Mouse (Mus musculus) C2C12 (cell line): ENCODE measurements around the gene Nprl2. TPM values are rescaled to one million over a fixed set of nuclear protein-coding genes. Genes with fewer than 3 reads are reported as not detected.

Experiments used
- H3K27me3 ChIP-seq: one replicate; pipeline ENCODE4 v1.6.1; 2011; ENCODE audit not compliant: control insufficient read depth, insufficient read depth, insufficient read length
- H3K36me3 ChIP-seq: one replicate; pipeline ENCODE4 v1.6.1; 2011; ENCODE audit not compliant: control insufficient read depth, insufficient read depth
- H3K4me3 ChIP-seq: one replicate; pipeline ENCODE4 v1.5.1; 2011; ENCODE audit warnings: mild to moderate bottlenecking, control low read depth; ENCODE audit not compliant: poor library complexity, insufficient read depth, severe bottlenecking
- H3K79me2 ChIP-seq: one replicate; pipeline ENCODE4 v1.6.1; 2011; ENCODE audit not compliant: control insufficient read depth, insufficient read depth
- H3K79me3 ChIP-seq: one replicate; pipeline ENCODE4 v1.6.1; 2011; ENCODE audit warnings: low read depth, control low read depth
- H3ac ChIP-seq: one replicate; pipeline ENCODE3; 2011; ENCODE audit warnings: low read depth; ENCODE audit not compliant: control insufficient read depth, insufficient read length
- CEBPB ChIP-seq: IDR thresholded peaks from one replicate; pipeline ENCODE4 v1.6.1; 2011; ENCODE audit warnings: low read depth, mild to moderate bottlenecking, control low read depth, moderate library complexity
- CTCF ChIP-seq: IDR thresholded peaks from one replicate; pipeline ENCODE4 v1.5.1; 2011; ENCODE audit not compliant: control insufficient read depth, insufficient read depth, insufficient read length
- FOSL1 ChIP-seq: IDR thresholded peaks from one replicate; pipeline ENCODE4 v1.8.0; 2011; ENCODE audit warnings: mild to moderate bottlenecking, low read length; ENCODE audit not compliant: poor library complexity, insufficient read depth, severe bottlenecking
- MAX ChIP-seq: IDR thresholded peaks from one replicate; pipeline ENCODE4 v1.6.1; 2011; ENCODE audit warnings: mild to moderate bottlenecking, control low read depth
- MYOD1 ChIP-seq: IDR thresholded peaks from one replicate; pipeline ENCODE4 v1.6.1; 2011; ENCODE audit warnings: low read depth; ENCODE audit not compliant: control insufficient read depth, insufficient read length
- MYOG ChIP-seq: IDR thresholded peaks from one replicate; pipeline ENCODE4 v1.6.1; 2011; ENCODE audit not compliant: control insufficient read depth, insufficient read length; ENCODE audit errors: extremely low read depth
- USF1 ChIP-seq: IDR thresholded peaks from one replicate; pipeline ENCODE4 v1.6.1; 2011; ENCODE audit warnings: low read depth, mild to moderate bottlenecking, control low read depth, moderate library complexity
- polyA plus RNA-seq: library from polyadenylated mRNA; unstranded; fragments of >200 nt; fragmentation: generic; extraction: Trizol; gene quantifications from one replicate; pipeline ENCODE4 v1.2.1, GENCODE M21; 2012; ENCODE audit warnings: missing spikeins

Nprl2 gene
- polyA plus RNA-seq, 1 experiment = 12.8 TPM

DNA sequence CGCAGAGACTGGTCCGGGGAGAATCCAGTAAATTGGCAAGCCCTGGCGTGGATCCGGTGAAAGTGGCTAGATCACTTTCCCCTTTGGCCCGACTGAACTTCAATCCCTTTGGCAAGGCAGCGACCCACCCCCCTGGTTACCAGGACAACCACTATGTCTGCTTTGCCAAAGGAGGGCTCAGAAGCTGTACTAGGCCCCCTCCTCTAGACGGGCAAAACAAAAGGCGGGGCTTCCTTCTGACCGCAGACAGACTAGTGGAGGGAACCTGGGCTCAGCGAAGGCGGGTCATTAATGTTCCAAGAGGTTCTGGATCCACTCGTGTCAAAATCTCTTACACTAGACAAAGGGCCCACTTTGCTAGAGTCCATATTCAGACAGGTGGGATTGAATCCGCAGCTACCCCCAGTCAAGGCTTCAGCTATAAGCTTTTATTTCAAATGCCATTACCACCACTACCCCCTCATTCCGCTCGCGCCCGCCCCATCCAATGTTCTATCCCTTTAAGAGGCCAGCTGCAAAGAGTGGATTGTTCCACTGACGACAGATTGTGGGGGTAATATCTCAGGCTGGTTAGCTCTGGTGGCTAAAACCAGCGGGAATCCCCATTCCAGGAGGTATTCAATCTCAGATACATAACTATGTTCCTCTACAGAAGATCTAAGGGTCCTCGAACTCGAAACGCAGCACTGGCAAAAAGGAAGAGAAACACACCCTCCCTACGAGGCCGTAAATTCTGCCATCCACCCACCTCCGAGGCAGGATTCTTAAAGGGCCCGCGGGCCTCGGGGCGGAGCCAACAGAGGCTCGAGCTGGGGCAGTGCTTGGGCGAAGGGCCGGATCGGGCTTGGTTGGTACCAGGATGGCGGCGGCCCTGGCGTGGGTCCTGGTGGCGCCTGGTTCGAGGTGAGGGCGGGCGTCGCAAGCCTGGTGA lies 26.6 kb downstream of the Nprl2 start:
- peak overlapping the region; percentile 78 for H3ac ChIP-seq

DNA sequence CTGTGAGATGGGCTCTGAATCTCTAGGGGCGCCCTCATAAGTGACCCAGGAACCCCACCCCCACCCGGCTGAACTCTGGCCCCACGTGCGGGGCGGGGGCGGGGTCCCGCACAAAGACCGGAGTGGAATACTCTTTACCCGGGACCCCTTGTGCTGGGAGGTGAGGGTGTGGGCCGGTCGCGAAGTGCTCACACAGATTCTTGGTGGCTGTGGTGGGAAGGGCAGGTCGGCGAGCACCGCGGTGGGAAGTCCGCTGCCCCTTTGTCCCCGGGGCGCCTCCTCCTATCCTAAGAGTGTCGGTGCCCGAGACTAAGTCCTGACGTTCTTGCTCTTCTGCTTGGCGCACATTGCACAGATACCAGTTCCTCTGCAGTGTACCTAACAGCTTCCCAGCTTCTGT lies 27.2 kb downstream of the Nprl2 start:
- peaks cover 12% of the 10 kb centered on the region for H3K79me3 ChIP-seq
- no peaks in the 10 kb centered on the region for H3K27me3 ChIP-seq
- H3K4me3 ChIP-seq = peak overlapping the region; percentile 66
- TF ChIP-seq MYOG (no peak), MAX (peak; percentile 3), CEBPB (no peak), USF1 (no peak)
- peaks cover 16% of the 10 kb centered on the region for H3K36me3 ChIP-seq
- H3ac ChIP-seq = peak overlapping the region; percentile 78
- peaks cover 26% of the 10 kb centered on the region for H3K79me2 ChIP-seq

More for the DNA sequence above, 26.6 kb downstream of the Nprl2 start:
- Histone ChIP-seq H3K79me2 (peaks cover 26% of the 10 kb centered on the region), H3K36me3 (peaks cover 16% of the 10 kb centered on the region), H3K27me3 (no peaks in the 10 kb centered on the region), H3K4me3 (peak overlapping the region; percentile 66), H3K79me3 (peaks cover 12% of the 10 kb centered on the region)
- TF ChIP-seq CTCF = no peak
- TF ChIP-seq MYOG = no peak
- no peak for TF ChIP-seq MAX
- no peak for TF ChIP-seq USF1
- no peak for TF ChIP-seq FOSL1
- no peak for TF ChIP-seq CEBPB
- TF ChIP-seq MYOD1 = no peak

DNA sequence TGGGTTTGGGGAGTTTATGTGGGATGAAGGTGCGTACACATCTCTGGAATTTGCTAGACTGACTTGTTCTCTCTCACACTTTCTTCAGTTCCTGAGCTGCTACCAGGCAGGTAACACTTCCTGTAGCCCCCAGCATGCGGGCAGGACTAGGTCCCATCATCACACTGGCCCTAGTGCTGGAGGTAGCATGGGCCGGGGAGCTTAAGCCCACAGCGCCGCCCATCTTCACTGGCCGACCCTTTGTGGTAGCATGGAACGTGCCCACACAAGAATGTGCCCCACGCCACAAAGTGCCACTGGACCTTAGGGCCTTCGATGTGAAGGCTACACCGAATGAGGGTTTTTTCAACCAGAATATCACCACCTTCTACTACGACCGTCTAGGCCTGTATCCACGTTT lies 28.0 kb downstream of the Nprl2 start:
- Histone ChIP-seq H3ac (peak overlapping the region; percentile 51), H3K79me2 (peaks cover 26% of the 10 kb centered on the region), H3K36me3 (peaks cover 10% of the 10 kb centered on the region), H3K79me3 (peaks cover 12% of the 10 kb centered on the region), H3K4me3 (peak overlapping the region; percentile 66), H3K27me3 (no peaks in the 10 kb centered on the region)
- no peak for TF ChIP-seq USF1
- TF ChIP-seq MAX = no peak
- TF ChIP-seq MYOD1 = no peak
- TF ChIP-seq CTCF = no peak
- no peak for TF ChIP-seq FOSL1
- no peak for TF ChIP-seq MYOG
- no peak for TF ChIP-seq CEBPB

DNA sequence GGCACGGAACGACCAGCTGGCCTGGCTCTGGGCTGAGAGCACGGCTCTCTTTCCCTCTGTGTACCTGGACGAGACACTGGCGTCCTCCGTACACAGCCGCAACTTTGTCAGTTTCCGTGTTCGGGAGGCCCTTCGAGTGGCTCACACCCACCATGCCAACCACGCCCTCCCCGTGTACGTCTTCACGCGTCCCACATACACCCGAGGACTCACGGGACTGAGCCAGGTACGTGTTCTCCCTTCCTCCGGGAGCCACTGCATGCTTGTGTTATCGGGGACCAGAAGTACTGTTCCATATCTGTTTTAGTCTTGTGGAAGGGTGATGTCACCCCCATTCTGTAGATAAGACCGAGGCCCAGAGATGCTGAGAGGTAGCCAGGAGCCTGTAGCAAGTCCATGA lies 28.8 kb downstream of the Nprl2 start:
- TF ChIP-seq MYOD1 = no peak
- no peak for TF ChIP-seq MAX
- TF ChIP-seq MYOG = no peak
- no peak for TF ChIP-seq FOSL1
- TF ChIP-seq CEBPB = no peak
- no peak for TF ChIP-seq USF1
- no peak for TF ChIP-seq CTCF
- Histone ChIP-seq H3K36me3 (peaks cover 10% of the 10 kb centered on the region), H3K4me3 (no peak overlapping the region), H3ac (no peak overlapping the region), H3K79me2 (peaks cover 26% of the 10 kb centered on the region), H3K27me3 (no peaks in the 10 kb centered on the region), H3K79me3 (peaks cover 12% of the 10 kb centered on the region)

DNA sequence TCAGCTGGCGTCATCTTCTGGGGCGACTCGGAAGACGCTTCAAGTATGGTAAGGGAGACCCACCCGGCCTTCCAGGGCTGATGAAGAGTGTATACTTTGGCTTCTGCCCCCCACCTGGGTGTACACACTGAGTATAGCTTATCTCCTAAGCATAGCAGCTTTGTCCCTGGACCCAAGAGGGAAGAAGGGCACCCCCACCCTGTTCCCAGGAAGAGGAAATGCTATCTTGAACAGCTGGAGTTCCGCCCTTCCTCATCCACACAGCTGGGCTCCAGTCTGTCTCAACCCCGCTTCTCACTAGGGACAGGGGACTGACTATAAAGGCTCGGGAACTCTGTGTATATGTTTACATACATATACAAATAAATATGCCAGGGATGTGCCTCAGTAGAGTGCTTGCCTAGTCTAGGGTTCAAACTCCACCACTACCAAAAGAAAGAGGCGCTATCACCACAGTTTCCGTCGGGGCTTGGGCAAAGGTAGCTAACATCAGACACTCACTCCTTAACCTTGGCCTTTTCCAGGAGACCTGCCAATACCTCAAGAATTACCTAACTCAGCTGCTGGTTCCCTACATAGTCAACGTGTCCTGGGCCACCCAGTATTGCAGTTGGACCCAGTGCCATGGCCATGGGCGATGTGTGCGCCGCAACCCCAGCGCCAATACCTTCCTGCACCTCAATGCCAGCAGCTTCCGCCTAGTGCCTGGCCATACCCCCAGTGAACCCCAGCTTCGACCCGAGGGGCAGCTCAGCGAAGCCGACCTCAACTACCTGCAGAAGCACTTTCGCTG lies 29.7 kb downstream of the Nprl2 start:
- H3ac ChIP-seq = no peak overlapping the region
- no peak overlapping the region for H3K4me3 ChIP-seq
- H3K36me3 ChIP-seq = peaks cover 10% of the 10 kb centered on the region
- peaks cover 26% of the 10 kb centered on the region for H3K79me2 ChIP-seq
- H3K27me3 ChIP-seq = no peaks in the 10 kb centered on the region
- H3K79me3 ChIP-seq = peaks cover 12% of the 10 kb centered on the region
- TF ChIP-seq FOSL1 (no peak), USF1 (no peak), MYOG (no peak), CEBPB (no peak), MAX (no peak), MYOD1 (no peak), CTCF (no peak)
